ENCODE assay signal across 8 mouse cellular contexts in the genomic region with DNA sequence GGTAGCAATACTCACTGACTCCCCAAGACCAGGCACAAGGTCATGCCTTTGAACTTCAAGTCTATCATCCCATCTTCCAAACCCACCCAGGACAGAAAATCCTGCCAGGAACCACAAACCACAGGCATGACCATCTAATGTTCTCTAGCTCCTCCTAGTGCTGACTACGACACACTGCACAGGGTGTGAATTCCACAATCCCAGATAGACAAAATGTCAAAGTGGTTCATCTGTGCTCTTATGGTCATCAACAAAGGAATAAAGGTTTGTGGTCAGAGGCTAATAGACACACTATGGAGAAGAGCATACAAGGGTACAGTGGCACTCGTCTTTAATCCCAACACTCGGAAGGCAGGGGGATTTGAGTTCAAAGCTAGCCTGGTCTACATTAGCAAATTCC. TPM values are rescaled to one million over a fixed set of nuclear protein-coding genes. Genes with fewer than 3 reads are reported as not detected.
DNase-seq lines count a peak whose midpoint lies in the region; ATAC-seq and TF ChIP-seq lines count a peak whose summit lies in the region.

No protein-coding gene starts in this region.

- DNase-seq in forebrain, embryonic 11.5 days (ENCODE audit: low spot score), result no peak
- DNase-seq in forebrain, embryonic 10.5 days (ENCODE audit: extremely low spot score, low spot score), result no peak
- DNase-seq in testis, postnatal 10 days (ENCODE audit: low spot score), result no peak
- peak; percentile 30 for DNase-seq in lung, postnatal 14 days
- DNase-seq in natural killer cell, adult 2 months (ENCODE audit: low spot score in 2 of 2), result no peak
- no peak for DNase-seq in frontal cortex, postnatal 36 days (ENCODE audit: low spot score in 2 of 2)

- H3K4me2 ChIP-seq in forebrain, embryonic 11.5 days (ENCODE audit: low read depth, low read length, severe bottlenecking), result no peak overlapping the region
- H3K4me2 ChIP-seq in forebrain, embryonic 13.5 days, result no peak overlapping the region

- no peak overlapping the region for H3K9ac ChIP-seq in forebrain, embryonic 11.5 days (ENCODE audit: low read length)
- no peak overlapping the region for H3K9ac ChIP-seq in forebrain, embryonic 13.5 days

- H3K9me3 ChIP-seq in forebrain, embryonic 11.5 days (ENCODE audit: control insufficient read depth, low read length), result no peaks in the 10 kb centered on the region
- no peaks in the 10 kb centered on the region for H3K9me3 ChIP-seq in forebrain, embryonic 10.5 days
- H3K9me3 ChIP-seq in forebrain, embryonic 13.5 days (replicated peaks), result no peaks in the 10 kb centered on the region

- peak; percentile 39; the same call in 1 of the 2 replicates for ATAC-seq in forebrain, embryonic 11.5 days (replicated peaks; ENCODE audit: low FRiP score)
- ATAC-seq in forebrain, embryonic 13.5 days, result peak; percentile 75

- no peaks in the 10 kb centered on the region; the same call in 1 of the 2 replicates for H3K36me3 ChIP-seq in forebrain, embryonic 11.5 days (ENCODE audit: control insufficient read depth, insufficient read depth, low read length)
- peaks cover 78% of the 10 kb centered on the region for H3K36me3 ChIP-seq in forebrain, embryonic 10.5 days (replicated peaks)
- H3K36me3 ChIP-seq in testis, adult 2 months (ENCODE audit: control insufficient read depth, insufficient read depth, low read length), result no peaks in the 10 kb centered on the region; the same call in 1 of the 2 replicates
- H3K36me3 ChIP-seq in forebrain, embryonic 13.5 days (ENCODE audit: poor library complexity, severe bottlenecking), result peaks cover 59% of the 10 kb centered on the region

- 66% methylated on average over 3 of the region's 3 CpGs for WGBS in forebrain, embryonic 11.5 days
- WGBS in forebrain, embryonic 10.5 days, result 67% methylated on average over 3 of the region's 3 CpGs
- WGBS in forebrain, embryonic 13.5 days, result 74% methylated on average over 3 of the region's 3 CpGs

- no peak overlapping the region for H3K4me3 ChIP-seq in forebrain, embryonic 11.5 days (ENCODE audit: low read depth, low read length)
- H3K4me3 ChIP-seq in forebrain, embryonic 10.5 days, result no peak overlapping the region
- H3K4me3 ChIP-seq in testis, adult 2 months (ENCODE audit: control insufficient read depth, low read depth, low read length), result no peak overlapping the region
- no peak overlapping the region for H3K4me3 ChIP-seq in forebrain, embryonic 13.5 days

- TF ChIP-seq POLR2A in testis, adult 2 months (IDR thresholded peaks at IDR 0.05; ENCODE audit: control insufficient read depth, low read depth, low read length), result no peak

- TF ChIP-seq CTCF in testis, adult 2 months (IDR thresholded peaks at IDR 0.05; ENCODE audit: control insufficient read depth, insufficient read depth, insufficient replicate concordance, low read depth, low read length), result peak; percentile 8; the same call in 1 of the 2 replicates

- no peaks in the 10 kb centered on the region for H3K4me1 ChIP-seq in forebrain, embryonic 11.5 days (replicated peaks; ENCODE audit: control insufficient read depth, insufficient read depth, low read length)
- H3K4me1 ChIP-seq in forebrain, embryonic 10.5 days, result no peaks in the 10 kb centered on the region
- H3K4me1 ChIP-seq in testis, adult 2 months (ENCODE audit: control insufficient read depth, insufficient read depth, low read length), result no peaks in the 10 kb centered on the region
- no peaks in the 10 kb centered on the region for H3K4me1 ChIP-seq in forebrain, embryonic 13.5 days

- no peaks in the 10 kb centered on the region for H3K27me3 ChIP-seq in forebrain, embryonic 11.5 days (ENCODE audit: control insufficient read depth, insufficient read depth, low read length)
- no peaks in the 10 kb centered on the region for H3K27me3 ChIP-seq in forebrain, embryonic 10.5 days (ENCODE audit: poor library complexity, severe bottlenecking)
- no peaks in the 10 kb centered on the region for H3K27me3 ChIP-seq in testis, adult 2 months (ENCODE audit: control insufficient read depth, insufficient read depth, low read length)
- no peaks in the 10 kb centered on the region for H3K27me3 ChIP-seq in forebrain, embryonic 13.5 days

- no peak overlapping the region for H3K27ac ChIP-seq in forebrain, embryonic 11.5 days (ENCODE audit: low read depth, low read length)
- H3K27ac ChIP-seq in forebrain, embryonic 10.5 days, result no peak overlapping the region
- H3K27ac ChIP-seq in testis, adult 2 months (ENCODE audit: control insufficient read depth, insufficient read depth, low read depth, low read length), result no peak overlapping the region
- no peak overlapping the region for H3K27ac ChIP-seq in forebrain, embryonic 13.5 days

RNA-seq across cellular contexts. Expression of a gene that starts 22.1 kb away (rescaled TPM):
- 12.8 and 15.5 TPM in 2 replicates for polyA plus RNA-seq in forebrain, embryonic 11.5 days (2014; fragmentation: Nextera tagmentation; extraction: Ambion mirVana)
- polyA plus RNA-seq in forebrain, embryonic 10.5 days (2016; fragmentation: Nextera tagmentation; extraction: Ambion mirVana), result 6.0 and 6.9 TPM in 2 replicates
- polyA plus RNA-seq in testis, adult 2 months (2012; rRNA removed), result 107 and 109 TPM in 2 replicates
- polyA plus RNA-seq in forebrain, embryonic 13.5 days (2015; fragmentation: Nextera tagmentation; extraction: Ambion mirVana), result 20.2 and 22.8 TPM in 2 replicates

RNA-seq across cellular contexts. Expression of a gene that starts 24.1 kb away (rescaled TPM):
- 137 and 149 TPM in 2 replicates for polyA plus RNA-seq in forebrain, embryonic 11.5 days (2014; fragmentation: Nextera tagmentation; extraction: Ambion mirVana)
- polyA plus RNA-seq in forebrain, embryonic 10.5 days (2016; fragmentation: Nextera tagmentation; extraction: Ambion mirVana), result 34.7 and 46.8 TPM in 2 replicates
- polyA plus RNA-seq in testis, adult 2 months (2012; rRNA removed), result 243 and 256 TPM in 2 replicates
- 320 and 332 TPM in 2 replicates for polyA plus RNA-seq in forebrain, embryonic 13.5 days (2015; fragmentation: Nextera tagmentation; extraction: Ambion mirVana)

RNA-seq across cellular contexts. Expression of a gene that starts 58.5 kb away (rescaled TPM):
- polyA plus RNA-seq in forebrain, embryonic 11.5 days (2014; fragmentation: Nextera tagmentation; extraction: Ambion mirVana), result 0.40 and 0.76 TPM in 2 replicates
- polyA plus RNA-seq in forebrain, embryonic 10.5 days (2016; fragmentation: Nextera tagmentation; extraction: Ambion mirVana), result 0.62 and 0.81 TPM in 2 replicates
- 2,779 and 3,078 TPM in 2 replicates for polyA plus RNA-seq in testis, adult 2 months (2012; rRNA removed)
- polyA plus RNA-seq in forebrain, embryonic 13.5 days (2015; fragmentation: Nextera tagmentation; extraction: Ambion mirVana), result 1.2 and 1.4 TPM in 2 replicates

RNA-seq across cellular contexts. Expression of a gene that starts 59.1 kb away (rescaled TPM):
- polyA plus RNA-seq in forebrain, embryonic 11.5 days (2014; fragmentation: Nextera tagmentation; extraction: Ambion mirVana), result 65.3 and 67.0 TPM in 2 replicates
- 70.9 and 74.5 TPM in 2 replicates for polyA plus RNA-seq in forebrain, embryonic 10.5 days (2016; fragmentation: Nextera tagmentation; extraction: Ambion mirVana)
- polyA plus RNA-seq in testis, adult 2 months (2012; rRNA removed), result 16.8 and 17.1 TPM in 2 replicates
- polyA plus RNA-seq in forebrain, embryonic 13.5 days (2015; fragmentation: Nextera tagmentation; extraction: Ambion mirVana), result 62.8 and 62.9 TPM in 2 replicates

Comparison
In these comparisons a context has a peak if more than half of its experiments do, and no peak if none do; other contexts are left out.
1. RNA of a gene that starts 58.5 kb away (polyA plus RNA-seq): 2,779 to 3,078 TPM in testis, adult 2 months; 1.2 to 1.4 TPM in forebrain, embryonic 13.5 days, 0.62 to 0.81 TPM in forebrain, embryonic 10.5 days and 0.40 to 0.76 TPM in forebrain, embryonic 11.5 days; every median in the first group is over 1,000 times any median in the second.